Mouse (Mus musculus) kidney, postnatal 14 days (tissue): ENCODE results near the gene Cldn13.
"Not testable (repeated sequence)": the region's sequence is repeated elsewhere in the genome, so short reads cannot be mapped to it uniquely, and the experiment has no call there.

Source experiments
- DNase-seq: peaks from one replicate; pipeline ENCODE4 v3.0.0; 2022; ENCODE audit warnings: mixed read lengths

Cldn13 gene

DNA sequence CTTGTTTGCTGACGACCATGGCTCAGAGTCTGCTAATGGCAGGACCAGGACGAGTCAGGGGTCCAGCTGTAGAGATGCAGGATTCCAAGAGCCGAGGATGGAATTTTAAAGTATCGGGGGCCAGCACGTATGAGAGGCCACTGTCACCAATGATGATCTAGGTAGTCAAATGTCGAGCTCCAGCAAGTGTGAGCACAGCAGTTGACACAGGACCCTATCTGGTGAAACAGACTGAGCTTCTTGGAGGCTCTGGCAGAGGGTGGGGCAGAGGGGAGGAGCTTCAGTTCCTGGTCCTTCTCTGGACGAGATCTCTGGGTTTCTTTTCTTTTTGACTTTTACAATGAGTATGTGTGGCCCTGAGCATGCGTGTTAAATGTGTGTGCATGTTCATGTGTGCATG lies at the start of gene Cldn13:
Gene Cldn13, minus strand, starts transcription at position 216 of the 400 bp plus-strand sequence.
- no peak for DNase-seq

DNA sequence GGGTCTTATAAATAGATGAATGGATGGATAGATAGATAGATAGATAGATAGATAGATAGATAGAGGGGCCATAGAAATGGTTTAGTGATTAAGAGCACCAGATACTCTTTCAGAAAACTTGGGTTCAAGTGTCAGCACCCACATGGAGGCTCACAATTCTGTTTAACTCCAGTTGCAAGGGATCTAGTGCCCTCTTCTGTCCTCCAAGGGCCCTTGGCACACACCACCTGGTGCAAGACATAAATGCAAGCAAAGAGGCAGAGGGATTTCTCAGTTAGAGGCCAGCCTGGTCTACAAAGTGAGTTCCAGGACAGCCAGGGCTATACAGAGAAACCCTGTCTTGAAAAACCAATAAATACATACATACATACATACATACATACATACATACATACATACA lies 49.3 kb upstream of the Cldn13 start:
- DNase-seq = not testable (repeated sequence)

DNA sequence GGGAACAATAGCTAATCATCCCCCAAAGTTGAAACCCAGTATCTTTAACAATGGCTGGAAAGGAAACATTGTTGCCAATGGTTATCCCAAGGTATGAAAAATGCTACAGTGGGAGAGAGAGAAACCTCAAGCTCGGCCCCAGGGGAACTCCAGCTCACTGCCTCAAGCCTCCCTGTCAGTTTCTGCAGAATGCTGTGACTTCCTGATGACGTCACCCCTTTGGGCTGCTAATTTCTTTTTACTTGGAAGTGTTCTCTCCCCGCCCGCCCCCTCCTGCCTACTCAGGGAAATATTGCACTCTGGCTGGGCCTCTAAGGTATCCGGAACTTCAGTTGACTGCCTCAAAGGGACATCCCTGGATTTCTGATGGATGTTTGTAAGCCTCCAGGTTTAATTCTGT lies 48.2 kb upstream of the Cldn13 start:
- DNase-seq = peak; percentile 70

DNA sequence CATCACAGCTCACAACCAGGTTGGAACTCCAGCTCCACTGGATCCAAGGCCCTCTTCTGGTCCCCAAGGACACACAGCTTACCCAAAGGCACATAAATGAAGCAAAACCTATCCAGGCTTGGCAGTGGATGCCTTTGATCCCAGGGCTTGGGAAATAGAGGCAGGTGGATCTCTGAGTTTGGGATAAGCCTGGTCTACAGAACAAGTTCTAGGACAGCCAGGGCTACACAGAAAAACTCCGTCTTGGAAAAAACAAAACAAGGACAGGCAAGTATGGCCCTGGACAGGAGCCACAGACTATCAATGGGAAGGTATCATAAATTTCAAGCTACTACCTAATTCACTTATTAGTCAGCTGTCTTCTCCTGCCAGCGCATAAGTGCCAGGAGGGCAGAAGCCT lies 46.2 kb upstream of the Cldn13 start:
- DNase-seq = no peak

DNA sequence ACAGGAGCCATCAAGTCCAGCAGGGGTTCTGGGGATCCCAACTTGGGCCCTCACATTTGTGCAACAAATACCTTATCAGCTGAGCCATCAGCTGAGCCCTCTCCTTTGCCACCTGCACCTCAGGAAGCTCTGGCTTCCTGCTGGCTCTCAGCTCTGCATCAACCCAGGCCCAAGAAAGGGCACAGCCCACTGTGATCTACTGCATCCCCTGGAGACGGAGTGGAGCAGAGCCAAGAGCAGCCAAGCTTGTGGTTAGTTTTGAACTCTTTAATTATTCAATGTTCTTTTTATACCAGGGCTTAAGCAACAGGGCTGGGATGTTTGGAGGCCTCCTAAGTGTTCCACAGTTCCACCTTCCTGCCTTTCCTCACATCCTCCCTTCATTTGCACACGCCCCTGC lies 45.1 kb upstream of the Cldn13 start:
- no peak for DNase-seq

DNA sequence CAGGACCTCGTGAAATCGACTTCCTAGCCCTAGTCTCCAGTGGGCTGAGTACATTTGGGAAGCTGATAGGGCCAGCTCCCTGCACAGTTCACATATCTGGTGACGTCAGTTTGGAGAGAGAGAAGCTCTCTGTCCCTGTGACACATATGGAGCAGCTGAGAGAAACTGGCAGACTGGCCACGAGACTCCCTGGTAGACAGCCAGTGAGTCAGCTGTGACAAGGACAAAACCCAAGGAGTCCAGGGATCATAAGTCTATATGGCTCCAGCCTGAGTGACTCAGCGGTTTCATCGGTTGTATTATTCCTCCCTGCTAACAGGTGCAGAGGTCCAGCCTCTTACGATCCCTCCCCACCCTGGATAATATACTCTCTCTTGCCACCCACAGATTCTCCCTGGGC lies 43.8 kb upstream of the Cldn13 start:
- DNase-seq = no peak

DNA sequence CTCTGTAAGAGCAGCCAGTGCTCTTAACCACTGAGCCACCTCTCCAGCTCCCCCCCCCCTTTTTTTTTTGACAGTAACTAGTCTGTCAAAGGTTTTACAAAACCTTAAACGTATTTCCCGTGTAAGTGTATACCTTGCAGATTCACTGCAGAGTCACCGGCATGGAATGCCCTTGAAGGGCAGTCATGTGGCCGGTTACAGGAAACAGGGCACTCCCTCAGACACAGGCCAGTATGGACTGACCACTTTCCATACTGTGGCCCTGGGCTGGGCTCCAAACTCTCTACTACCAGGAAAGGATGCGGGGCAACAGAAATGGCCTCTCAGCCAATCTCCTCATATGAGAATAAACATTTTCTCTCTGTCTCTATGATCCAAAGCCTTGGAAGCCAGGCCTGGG lies 40.2 kb upstream of the Cldn13 start:
- no peak for DNase-seq

DNA sequence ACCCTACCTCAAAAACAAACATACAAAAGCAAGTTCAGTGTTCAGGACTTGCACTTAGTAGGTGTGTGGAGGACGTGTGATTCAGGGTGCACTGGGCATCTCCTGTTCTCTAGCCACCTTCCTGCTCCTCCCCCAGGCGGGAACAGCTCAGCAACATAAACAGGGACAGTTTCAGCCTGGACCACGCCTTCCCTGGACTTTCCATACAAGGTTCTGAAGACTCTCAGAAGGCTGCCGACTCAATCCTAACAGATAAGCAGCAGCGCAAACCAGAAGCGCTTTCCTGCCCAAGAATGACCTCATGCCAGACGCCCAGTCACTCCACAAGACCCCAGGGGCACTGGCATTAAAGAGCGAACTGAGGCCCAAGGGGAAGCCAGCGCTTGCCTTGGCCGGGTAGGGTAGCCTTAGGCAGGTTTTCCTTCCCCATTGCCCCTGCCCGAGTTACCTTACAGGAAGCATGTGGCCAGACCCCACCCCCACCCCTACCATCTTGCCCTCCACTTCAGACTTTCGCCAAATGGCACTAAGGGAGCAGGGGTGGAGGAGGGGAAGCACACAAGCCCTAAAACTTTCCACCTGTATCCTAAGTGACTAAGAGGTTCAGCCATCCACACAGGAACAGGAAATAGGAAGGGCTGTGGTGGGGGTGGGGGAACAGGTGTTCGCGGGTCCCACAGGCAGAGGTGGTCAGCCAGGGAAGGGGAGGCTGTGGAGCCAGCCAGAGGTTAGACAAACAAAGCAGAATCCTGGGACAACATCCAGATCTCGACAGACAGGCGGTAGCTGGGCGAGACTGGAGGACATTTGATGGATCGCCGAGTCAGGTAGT lies 35.9 kb upstream of the Cldn13 start:
- DNase-seq = peak; percentile 49

DNA sequence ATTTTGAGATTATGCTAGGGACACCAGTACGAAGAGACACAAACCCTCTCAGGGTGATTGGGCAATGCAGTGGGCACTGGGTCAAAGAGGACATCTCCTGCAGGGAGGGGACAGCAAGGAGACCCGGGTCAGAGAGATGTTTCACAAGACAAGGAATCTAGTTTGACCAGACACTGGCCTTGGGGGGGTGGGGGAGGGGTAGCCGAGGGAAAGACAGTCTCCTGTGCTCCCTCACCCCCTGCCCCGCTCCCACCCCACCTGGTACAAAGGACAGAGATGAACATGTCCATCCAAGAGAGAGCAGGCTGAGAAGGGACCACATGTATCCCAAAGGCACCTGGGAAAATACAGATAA lies 32.7 kb upstream of the Cldn13 start:
- DNase-seq = no peak

DNA sequence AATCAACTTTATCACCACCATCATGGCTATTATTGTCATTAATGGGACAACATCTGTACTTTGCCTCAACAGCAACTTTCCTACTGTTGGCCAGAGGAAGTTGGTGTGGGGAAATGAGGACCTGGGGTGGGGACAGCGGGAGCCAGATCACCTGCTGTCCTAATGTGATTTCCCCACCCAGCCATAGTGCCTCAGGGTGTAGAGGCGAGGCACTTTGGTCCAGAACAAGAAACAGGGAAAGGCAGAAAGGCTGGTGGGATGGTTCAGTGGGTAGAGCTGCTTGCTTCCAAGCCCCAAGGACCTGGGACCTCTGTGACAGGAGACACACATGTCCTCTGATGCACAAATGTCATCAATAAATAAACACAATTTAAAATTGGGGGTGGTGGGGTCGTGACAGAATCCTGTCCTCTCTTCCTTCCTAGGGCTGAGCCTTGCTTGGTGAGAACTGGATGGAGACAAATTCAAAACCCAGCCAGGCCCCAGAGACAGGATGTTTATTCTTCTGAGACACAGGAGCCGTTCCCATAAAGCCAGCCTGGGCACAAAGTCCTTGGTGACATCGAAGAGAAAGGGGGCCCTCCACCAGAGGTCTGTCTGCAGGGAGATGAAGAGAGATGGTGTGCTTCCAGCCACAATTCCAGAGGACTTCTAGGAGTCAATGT lies 32.2 kb upstream of the Cldn13 start:
- no peak for DNase-seq

DNA sequence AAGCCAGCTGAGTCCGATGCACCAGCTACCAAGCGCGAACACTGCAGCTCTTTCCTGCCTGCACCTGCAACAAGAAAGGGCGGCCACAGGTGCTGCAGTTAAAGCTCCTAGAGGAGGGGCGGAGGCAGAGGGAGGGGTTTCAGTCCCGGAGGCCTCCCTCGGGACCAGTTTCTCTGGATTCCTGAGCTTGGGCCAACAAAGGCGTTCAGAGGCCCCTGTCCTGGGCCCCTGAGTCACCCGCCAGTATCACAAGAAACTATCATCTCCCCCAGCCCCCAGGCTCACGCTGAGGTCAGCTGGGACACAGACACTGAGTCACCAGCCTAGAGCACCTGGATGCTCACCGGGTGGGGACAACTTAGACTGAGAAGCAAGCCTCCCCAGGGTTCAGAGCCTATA lies 31.5 kb upstream of the Cldn13 start, which contains the start of gene Cldn4:
Gene Cldn4, minus strand, starts transcription at position 78 of the 399 bp plus-strand sequence.
- peak; percentile 68 for DNase-seq

DNA sequence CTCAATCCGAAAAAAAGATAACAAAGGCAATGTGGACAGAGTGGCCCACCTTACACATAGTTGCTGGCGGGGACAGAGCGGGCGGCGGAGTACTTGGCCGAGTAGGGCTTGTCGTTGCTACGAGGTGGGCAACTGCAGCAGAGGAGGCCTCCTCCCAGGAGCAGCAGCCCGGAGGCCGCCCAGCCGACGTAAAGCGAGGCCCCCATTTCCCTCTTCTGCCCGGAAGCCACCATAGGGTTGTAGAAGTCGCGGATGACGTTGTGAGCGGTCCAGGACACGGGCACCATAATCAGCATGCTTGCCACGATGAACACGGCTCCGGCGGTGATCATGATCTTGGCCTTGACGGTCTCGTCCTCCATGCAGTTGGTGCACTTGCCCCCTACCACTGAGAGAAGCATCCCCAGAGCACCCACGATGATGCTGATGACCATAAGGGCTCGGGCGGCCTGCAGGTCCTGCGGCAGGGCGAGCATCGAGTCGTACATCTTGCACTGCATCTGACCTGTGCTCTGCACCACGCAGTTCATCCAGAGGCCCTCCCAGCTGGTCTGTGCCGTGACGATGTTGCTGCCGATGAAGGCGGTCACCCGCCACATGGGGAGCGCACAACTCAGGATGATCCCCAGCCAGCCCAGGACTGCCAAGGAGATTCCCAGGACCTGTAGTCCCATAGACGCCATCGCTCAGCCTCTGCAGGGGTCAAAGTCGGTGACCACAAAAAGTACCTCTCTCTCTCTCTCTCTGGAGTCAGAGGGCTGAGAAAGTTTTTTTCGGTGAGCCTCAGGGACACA lies 30.9 kb upstream of the Cldn13 start:
- no peak for DNase-seq

DNA sequence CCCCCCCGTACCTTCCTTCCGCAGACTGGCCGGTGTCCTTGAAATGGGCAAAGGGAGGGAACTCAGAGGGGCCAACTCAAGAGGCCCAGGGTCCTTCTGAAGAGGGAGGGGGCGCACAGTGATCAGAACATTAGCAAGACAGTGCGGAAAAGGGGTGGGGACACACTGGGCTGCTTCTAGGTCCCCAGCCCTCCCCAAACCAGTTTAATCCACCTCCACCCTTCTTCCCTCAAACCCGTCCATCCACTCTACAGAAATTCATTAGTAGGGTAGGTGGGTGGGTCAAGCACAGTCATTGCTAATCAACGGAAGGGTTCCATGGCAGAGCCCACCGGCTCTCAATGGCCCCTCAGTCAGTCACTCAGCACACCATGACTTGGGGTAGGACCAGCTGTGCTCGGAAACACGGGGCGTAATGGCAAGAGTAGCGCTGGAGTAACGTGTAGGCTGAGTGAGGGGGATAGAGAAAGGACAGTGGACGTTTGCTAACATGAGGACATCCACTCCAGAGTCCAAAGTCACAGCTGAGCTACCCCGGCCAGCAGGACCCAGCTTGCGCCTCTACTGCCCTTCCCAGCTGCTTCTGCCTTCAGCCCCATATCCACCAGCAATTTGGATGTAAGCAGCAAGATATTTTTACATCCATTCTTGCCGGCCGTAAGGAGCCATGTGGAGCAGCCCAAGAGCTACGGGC lies 30.1 kb upstream of the Cldn13 start:
- DNase-seq = no peak

DNA sequence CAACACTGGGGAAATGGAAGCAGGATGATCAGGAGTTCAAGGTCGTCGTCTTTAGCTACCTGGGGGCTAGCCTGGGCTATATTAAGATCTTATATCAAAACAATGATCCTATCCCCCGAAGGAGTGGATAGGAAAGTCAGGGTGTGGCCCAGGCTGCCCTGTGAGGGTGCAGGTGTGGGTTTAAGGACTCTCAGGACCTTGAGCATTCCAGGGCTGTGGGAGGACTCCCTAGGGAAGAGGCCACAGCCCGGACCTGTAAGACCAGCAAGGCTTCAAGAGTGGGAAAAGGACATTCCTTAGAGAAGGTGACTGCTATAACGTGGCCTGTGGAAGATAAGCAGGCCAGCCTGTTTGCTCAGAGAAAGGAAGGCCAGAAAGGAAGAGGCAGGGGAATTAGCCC lies 28.9 kb upstream of the Cldn13 start:
- no peak for DNase-seq

DNA sequence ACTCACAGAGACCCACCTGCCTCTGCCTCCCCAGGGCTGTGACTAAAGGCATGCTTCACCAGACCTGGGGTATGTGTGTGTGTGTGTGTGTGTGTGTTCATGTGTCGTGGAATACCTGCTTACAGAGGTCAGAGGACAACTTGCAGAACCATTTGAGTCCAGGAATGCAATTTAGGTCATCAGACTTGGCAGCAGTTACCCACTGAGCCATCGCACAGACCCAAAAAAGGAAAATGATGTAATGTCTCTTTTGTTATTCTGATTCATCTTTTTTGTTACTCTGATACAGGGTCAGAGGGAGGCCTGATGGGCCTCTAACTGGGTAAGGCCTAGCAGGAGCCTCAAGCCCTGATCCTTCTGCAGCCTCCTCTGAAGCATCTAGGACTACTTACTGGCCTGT lies 27.4 kb upstream of the Cldn13 start:
- peak; percentile 35 for DNase-seq

DNA sequence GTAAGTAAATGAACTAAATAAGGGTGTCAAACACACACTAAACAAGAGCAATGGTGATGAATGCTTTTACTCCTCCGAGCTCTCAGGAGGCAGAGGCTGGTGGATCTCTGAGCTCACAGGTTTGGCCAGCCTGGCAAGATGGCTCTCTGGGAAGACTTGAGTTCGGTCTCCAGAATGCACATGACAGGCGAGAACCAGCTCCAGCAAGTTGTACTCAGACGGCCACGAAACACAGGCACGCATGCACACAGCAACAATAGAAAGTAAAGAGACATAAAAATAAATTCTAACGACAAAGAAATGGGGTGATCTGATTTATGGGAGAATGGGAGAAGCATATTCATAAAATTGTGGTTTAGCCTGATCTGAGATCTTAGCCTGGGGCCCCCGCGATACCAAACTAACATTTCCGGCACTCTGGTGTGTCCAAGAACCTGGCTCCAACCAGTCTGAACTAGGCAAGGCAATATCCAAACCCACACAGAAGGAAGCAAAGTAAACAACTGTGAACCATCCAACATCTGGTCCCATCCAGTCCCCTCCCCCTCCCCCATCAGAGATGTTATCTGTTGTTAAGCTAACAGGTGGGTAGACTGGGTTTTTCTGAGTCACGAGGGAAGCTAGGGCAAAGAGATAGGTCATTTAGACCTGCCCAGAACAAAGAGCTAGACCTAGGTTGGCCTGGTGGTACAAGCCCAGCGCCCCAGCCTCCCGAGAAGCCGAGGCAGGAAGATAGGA lies 26.3 kb upstream of the Cldn13 start:
- peak; percentile 39 for DNase-seq

DNA sequence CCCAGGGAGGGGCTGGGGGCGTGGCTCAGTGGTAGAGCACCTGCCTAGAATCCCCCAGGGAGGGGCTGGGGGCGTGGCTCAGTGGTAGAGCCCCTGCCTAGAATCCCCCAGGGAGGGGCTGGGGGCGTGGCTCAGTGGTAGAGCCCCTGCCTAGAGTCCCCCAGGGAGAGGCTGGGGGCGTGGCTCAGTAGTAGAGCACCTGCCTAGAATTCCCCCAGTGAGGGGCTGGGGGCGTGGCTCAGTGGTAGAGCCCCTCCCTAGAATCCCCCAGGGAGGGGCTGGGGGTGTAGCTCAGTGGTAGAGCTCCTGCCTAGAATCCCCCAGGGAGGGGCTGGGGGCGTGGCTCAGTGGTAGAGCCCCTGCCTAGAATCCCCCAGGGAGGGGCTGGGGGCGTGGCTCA lies 24.2 kb upstream of the Cldn13 start:
- DNase-seq = not testable (repeated sequence)

DNA sequence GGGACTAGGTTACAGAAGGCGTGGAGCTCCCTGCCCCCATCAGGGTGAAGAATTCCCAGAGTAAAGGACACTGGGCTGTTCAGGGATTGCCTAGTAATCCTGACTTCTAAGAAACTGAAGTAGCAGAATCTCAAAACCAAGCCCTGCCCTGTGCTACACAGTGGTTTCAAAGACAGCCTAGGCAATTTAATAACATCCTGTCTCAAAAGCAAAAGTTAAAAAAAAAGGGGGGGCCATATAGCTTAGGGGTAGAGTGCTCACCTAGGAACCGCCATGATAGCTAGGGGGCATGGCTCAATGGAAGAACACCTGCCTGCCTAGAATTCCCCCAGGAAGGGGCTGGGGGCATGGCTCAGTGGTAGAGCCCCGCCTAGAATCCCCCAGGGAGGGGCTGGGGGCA lies 23.7 kb upstream of the Cldn13 start:
- no peak for DNase-seq

DNA sequence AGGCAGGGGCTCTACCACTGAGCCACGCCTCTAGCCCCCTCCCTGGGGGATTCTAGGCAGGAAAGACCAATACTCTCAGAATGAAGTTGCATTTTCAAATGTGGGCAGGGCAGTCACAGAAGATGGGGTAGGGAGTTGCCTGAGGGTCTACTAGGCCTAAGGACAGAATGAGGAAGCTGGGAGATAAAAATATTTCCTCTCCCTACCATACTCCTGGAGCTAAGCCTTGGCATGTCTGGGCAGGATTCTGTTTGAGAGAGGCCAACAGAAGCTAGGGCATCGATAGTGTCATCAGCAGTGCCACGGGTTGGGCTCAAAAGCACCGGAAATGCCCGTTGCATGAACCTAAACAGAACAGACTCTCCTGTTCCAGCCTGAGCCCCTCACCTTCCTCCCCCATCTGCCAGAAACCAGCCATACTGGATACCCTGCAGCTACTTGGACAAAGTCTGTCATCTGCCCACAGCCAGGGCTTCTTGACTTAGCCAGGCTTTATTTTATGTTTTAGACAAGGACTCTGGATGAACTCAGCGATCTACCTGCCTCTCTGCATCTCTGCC lies 21.4 kb upstream of the Cldn13 start:
- DNase-seq = no peak

DNA sequence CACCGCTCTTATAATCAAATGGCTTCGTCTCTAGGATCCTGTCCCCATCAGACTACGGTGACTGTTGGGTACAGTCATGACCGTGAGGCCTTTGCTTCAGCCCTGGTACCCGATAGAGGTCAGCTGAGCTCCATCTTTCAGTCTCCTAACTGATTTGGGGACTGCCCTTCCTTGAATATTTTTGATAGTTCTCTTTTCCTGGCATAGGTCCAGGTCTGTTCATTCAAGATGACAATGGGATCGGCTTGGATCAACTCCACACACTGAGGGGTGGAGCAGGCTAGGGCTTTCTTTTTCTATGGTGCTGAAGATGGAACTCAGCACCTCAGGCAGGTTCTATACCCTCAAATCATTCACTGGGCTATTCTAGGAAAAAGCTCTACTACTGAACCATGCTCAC lies 20.7 kb upstream of the Cldn13 start:
- DNase-seq = no peak

DNA sequence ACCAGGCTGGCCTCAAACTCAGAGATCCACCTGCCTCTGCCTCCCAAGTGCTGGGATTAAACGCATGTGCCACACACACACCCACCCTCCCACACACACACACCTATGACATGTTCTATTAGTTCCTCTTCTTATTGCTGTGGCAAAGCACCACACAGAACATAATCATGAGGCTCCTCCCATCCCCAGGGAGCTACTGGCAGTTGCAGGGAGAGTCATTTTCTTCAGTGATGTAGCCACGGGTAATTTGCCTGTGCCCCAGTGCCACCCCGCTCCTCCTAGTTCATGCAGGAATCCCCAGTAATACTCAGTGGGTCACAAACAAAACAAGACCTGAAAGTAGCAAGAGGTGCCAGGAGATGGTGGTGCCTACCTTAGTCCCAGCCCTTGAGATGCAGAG lies 19.3 kb upstream of the Cldn13 start:
- DNase-seq = no peak

DNA sequence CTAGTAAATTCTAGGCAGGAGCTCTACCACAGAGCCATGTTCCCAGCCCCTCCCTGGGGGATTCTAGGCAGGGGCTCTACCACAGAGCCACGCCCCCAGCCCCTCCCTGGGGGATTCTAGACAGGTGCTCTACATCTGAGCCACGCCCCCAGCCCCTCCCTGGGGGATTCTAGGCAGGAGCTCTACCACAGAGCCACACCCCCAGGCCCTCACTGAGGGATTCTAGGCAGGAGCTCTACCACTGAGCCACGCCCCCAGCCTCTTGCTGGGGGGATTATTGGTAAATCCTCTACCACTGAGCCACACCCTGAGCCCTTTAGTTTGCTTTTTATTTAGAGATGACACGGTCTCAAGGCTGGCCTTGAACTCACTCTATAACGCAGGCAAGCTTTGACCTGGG lies 18.4 kb upstream of the Cldn13 start:
- not testable (repeated sequence) for DNase-seq
